Mouse (Mus musculus) cortical plate, adult 2 months (tissue): Measurements from ENCODE around the gene Colgalt1.

Source experiments
- CTCF ChIP-seq: fragments of 200-500 bp; IDR thresholded peaks from 2 replicates; pipeline ENCODE4 v1.5.1; 2011; ENCODE audit warnings: mild to moderate bottlenecking, control low read depth, low read length; ENCODE audit not compliant: insufficient read depth; ENCODE audit errors: extremely low read depth
- POLR2A ChIP-seq: fragments of 200-500 bp; IDR thresholded peaks from 2 replicates; pipeline ENCODE4 v1.6.1; 2011; ENCODE audit warnings: mild to moderate bottlenecking, low read length, control low read depth; ENCODE audit not compliant: insufficient read depth; ENCODE audit errors: extremely low read depth

DNA sequence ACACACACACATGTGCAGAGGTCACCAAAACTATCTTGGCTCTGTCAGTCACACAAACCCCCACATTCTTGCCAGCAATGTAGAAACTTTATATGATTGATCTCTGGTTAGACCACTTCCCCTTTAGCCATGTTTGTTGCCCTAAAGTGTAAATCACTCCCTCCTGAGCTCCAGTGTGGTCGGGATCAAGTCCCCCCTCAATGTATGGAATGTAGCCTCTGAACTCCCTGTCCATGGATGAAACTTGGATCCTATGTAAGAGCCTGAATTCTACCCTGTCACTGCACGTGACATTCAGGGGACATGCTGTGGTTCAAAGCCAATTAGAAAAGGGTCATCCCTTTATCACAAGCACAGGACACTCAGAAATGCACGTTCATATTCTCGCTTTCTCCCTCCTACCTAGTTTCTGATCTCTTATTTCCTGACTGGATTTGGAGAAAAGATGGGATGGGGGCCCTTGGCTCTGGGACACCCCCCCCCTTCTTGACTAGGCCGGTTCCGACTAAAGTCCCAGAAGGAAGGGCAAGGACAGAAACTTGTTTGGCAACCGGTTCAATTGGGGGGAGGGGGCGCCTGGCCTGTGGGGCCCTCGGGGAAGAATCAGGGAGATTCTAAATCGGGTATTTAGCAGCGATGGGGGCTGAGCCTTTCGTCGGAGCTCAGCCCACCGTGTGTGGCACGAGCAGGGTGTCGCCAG, 17.7 kb downstream of the Colgalt1 start:
- TF ChIP-seq CTCF (no peak), POLR2A (no peak)
